Mouse (Mus musculus): ENCODE measurements around the gene Habp4.
A peak's percentile ranks its signal among the peaks of the same experiment; 100 is the strongest.

The Habp4 gene

GRCm38 (mm10) chr13:64161548-64161915 is at the start of gene Habp4:
TSS of gene Habp4 (plus strand) at chr13:64161824.
- peak; percentile 98 for DNase-seq

- DNase-seq: no peak
These were observed 44.2 kb upstream of the Habp4 start for GRCm38 (mm10) chr13:64117442-64117841.

GRCm38 (mm10) chr13:64120760-64121159 is 40.9 kb upstream of the Habp4 start:
- DNase-seq: no peak

- no peak for DNase-seq
These were observed 38.0 kb upstream of the Habp4 start for GRCm38 (mm10) chr13:64123491-64124188.

GRCm38 (mm10) chr13:64124886-64125285 is 36.7 kb upstream of the Habp4 start:
- DNase-seq: no peak

- no peak for DNase-seq
These were observed 35.3 kb upstream of the Habp4 start for GRCm38 (mm10) chr13:64126316-64126715.

GRCm38 (mm10) chr13:64128858-64129615 is 32.6 kb upstream of the Habp4 start, which contains the start of gene Slc35d2:
TSS of gene Slc35d2 (minus strand) at chr13:64129368.
- peak; percentile 83 for DNase-seq

GRCm38 (mm10) chr13:64129616-64130375 is 31.8 kb upstream of the Habp4 start:
- peak; percentile 75 for DNase-seq

GRCm38 (mm10) chr13:64150121-64150520 is 11.5 kb upstream of the Habp4 start:
- no peak for DNase-seq

- peak; percentile 88 for DNase-seq
These were observed 9.4 kb upstream of the Habp4 start for GRCm38 (mm10) chr13:64152241-64152669.

- no peak for DNase-seq
These were observed 8.9 kb upstream of the Habp4 start for GRCm38 (mm10) chr13:64152671-64153082.

- DNase-seq: peak; percentile 95
These were observed 8.4 kb upstream of the Habp4 start, which contains the start of gene Zfp367 for GRCm38 (mm10) chr13:64153083-64153682. TSS of gene Zfp367 (minus strand) at chr13:64153202.

GRCm38 (mm10) chr13:64153751-64154267 is 7.8 kb upstream of the Habp4 start:
- peak; percentile 86 for DNase-seq

- DNase-seq: no peak
These were observed 7.0 kb upstream of the Habp4 start for GRCm38 (mm10) chr13:64154651-64155050.

GRCm38 (mm10) chr13:64155171-64155571 is 6.5 kb upstream of the Habp4 start:
- peak; percentile 38 for DNase-seq

GRCm38 (mm10) chr13:64156966-64157365 is 4.7 kb upstream of the Habp4 start:
- DNase-seq: no peak

- DNase-seq: no peak
These were observed 440 bp downstream of the Habp4 start for GRCm38 (mm10) chr13:64161916-64162611.

GRCm38 (mm10) chr13:64162626-64163025 is 1.0 kb downstream of the Habp4 start:
- peak; percentile 22 for DNase-seq

- DNase-seq: peak; percentile 30
These were observed 1.6 kb downstream of the Habp4 start for GRCm38 (mm10) chr13:64163147-64163715.

GRCm38 (mm10) chr13:64169746-64170145 is 8.1 kb downstream of the Habp4 start:
- DNase-seq: no peak

- no peak for DNase-seq
These were observed 16.4 kb downstream of the Habp4 start for GRCm38 (mm10) chr13:64178000-64178399.

All from kidney, adult 18-20 months (tissue).